Mouse (Mus musculus): ENCODE measurements at regions not wholly inside any gene's neighbourhood (a gene's known extent, or its start where the extent isn't known, plus 50 kb on each side); places are given as distances from the start of the nearest gene placed in this dataset.
A peak's percentile ranks its signal among the peaks of the same experiment; 100 is the strongest.

- no peak for ATAC-seq (ENCODE audit: insufficient read depth, low FRiP score, low TSS enrichment)
- no peaks in the 10 kb centered on the region for H3K4me1 ChIP-seq (ENCODE audit: control insufficient read depth, insufficient read depth, low read length)
- H3K27ac ChIP-seq (ENCODE audit: low read depth, low read length), result no peak overlapping the region
- H3K9me3 ChIP-seq (ENCODE audit: control insufficient read depth, low read length), result no peaks in the 10 kb centered on the region
- DNase-seq (ENCODE audit: low spot score), result no peak
- no peaks in the 10 kb centered on the region for H3K36me3 ChIP-seq (ENCODE audit: control insufficient read depth, insufficient read depth, low read length)
- no peak overlapping the region for H3K4me2 ChIP-seq (ENCODE audit: low read depth)
- H3K27me3 ChIP-seq (ENCODE audit: control insufficient read depth, insufficient read depth, low read length), result no peaks in the 10 kb centered on the region
- H3K4me3 ChIP-seq (ENCODE audit: low read depth, low read length), result no peak overlapping the region
- H3K9ac ChIP-seq (ENCODE audit: low read length), result no peak overlapping the region
These were observed 92.7 kb downstream of the Nucb2 start for GRCm38 (mm10) chr7:116596914-116597313.

DNA sequence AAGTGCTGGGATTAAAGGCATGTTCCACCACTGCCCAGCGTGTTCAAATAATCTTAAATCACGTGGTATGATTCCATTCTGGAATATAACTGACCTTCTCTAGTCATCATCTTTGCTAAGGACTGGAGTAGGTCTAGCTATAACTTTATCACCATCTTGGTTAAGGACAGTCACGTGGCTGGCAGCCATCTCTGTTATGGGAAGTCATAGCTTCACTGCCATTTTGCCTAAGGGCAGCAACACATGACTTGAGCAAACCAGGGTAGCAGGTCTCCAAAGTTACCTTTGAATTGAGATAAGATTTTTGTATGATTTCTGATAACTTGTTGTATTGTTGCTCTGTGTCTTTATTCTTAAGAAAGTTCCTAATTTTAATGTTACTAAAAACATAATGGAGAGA, 96.2 kb downstream of the Nucb2 start:
- H3K9me3 ChIP-seq (ENCODE audit: control insufficient read depth, low read length), result no peaks in the 10 kb centered on the region
- no peaks in the 10 kb centered on the region for H3K4me1 ChIP-seq (ENCODE audit: control insufficient read depth, insufficient read depth, low read length)
- no peaks in the 10 kb centered on the region for H3K36me3 ChIP-seq (ENCODE audit: control insufficient read depth, insufficient read depth, low read length)
- ATAC-seq (ENCODE audit: insufficient read depth, low FRiP score, low TSS enrichment), result no peak
- H3K4me3 ChIP-seq (ENCODE audit: low read depth, low read length), result no peak overlapping the region
- no peak for DNase-seq (ENCODE audit: low spot score)
- H3K9ac ChIP-seq (ENCODE audit: low read length), result no peak overlapping the region
- H3K4me2 ChIP-seq (ENCODE audit: low read depth), result no peak overlapping the region
- 84% methylated on average over 3 of the region's 3 CpGs for WGBS
- no peaks in the 10 kb centered on the region for H3K27me3 ChIP-seq (ENCODE audit: control insufficient read depth, insufficient read depth, low read length)
- no peak overlapping the region for H3K27ac ChIP-seq (ENCODE audit: low read depth, low read length)

GRCm38 (mm10) chr7:116603167-116603839, 99.1 kb downstream of the Nucb2 start:
- no peak for ATAC-seq (ENCODE audit: insufficient read depth, low FRiP score, low TSS enrichment)
- no peak for DNase-seq (ENCODE audit: low spot score)
- Histone ChIP-seq H3K9ac (ENCODE audit: low read length) (no peak overlapping the region), H3K27me3 (ENCODE audit: control insufficient read depth, insufficient read depth, low read length) (no peaks in the 10 kb centered on the region), H3K9me3 (ENCODE audit: control insufficient read depth, low read length) (no peaks in the 10 kb centered on the region), H3K4me3 (ENCODE audit: low read depth, low read length) (no peak overlapping the region), H3K4me2 (ENCODE audit: low read depth) (no peak overlapping the region), H3K4me1 (ENCODE audit: control insufficient read depth, insufficient read depth, low read length) (no peaks in the 10 kb centered on the region), H3K36me3 (ENCODE audit: control insufficient read depth, insufficient read depth, low read length) (no peaks in the 10 kb centered on the region), H3K27ac (ENCODE audit: low read depth, low read length) (no peak overlapping the region)
- WGBS, result 88% methylated on average over 6 of the region's 6 CpGs

DNA sequence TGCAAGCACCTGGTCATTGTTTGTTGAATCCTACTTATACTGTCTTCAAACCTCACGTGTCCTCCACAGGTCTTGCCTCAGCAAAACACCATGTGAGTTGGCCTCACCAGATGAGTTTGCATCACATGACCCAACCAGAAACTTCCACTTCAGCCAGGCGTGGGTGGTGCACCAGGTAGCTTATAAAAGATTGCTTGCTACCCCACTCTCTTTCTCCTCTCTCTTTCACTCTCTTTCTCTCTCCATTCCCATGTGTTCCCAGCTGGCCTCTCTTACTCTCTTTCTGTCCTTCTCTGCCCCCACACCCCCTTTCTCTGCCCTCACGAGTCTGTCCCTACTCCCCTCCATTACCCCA, 99.6 kb downstream of the Nucb2 start:
- Histone ChIP-seq H3K4me2 (ENCODE audit: low read depth) (no peak overlapping the region), H3K27ac (ENCODE audit: low read depth, low read length) (no peak overlapping the region), H3K4me3 (ENCODE audit: low read depth, low read length) (no peak overlapping the region), H3K27me3 (ENCODE audit: control insufficient read depth, insufficient read depth, low read length) (no peaks in the 10 kb centered on the region), H3K9ac (ENCODE audit: low read length) (no peak overlapping the region), H3K9me3 (ENCODE audit: control insufficient read depth, low read length) (no peaks in the 10 kb centered on the region), H3K36me3 (ENCODE audit: control insufficient read depth, insufficient read depth, low read length) (no peaks in the 10 kb centered on the region), H3K4me1 (ENCODE audit: control insufficient read depth, insufficient read depth, low read length) (no peaks in the 10 kb centered on the region)
- DNase-seq (ENCODE audit: low spot score) (no peak), ATAC-seq (ENCODE audit: insufficient read depth, low FRiP score, low TSS enrichment) (no peak)
- WGBS, result 79% methylated on average over 3 of the region's 3 CpGs

- Histone ChIP-seq H3K27ac (ENCODE audit: low read depth, low read length) (no peak overlapping the region), H3K4me1 (ENCODE audit: control insufficient read depth, insufficient read depth, low read length) (no peaks in the 10 kb centered on the region), H3K4me3 (ENCODE audit: low read depth, low read length) (no peak overlapping the region), H3K36me3 (ENCODE audit: control insufficient read depth, insufficient read depth, low read length) (no peaks in the 10 kb centered on the region), H3K9ac (ENCODE audit: low read length) (no peak overlapping the region), H3K27me3 (ENCODE audit: control insufficient read depth, insufficient read depth, low read length) (no peaks in the 10 kb centered on the region), H3K4me2 (ENCODE audit: low read depth) (no peak overlapping the region), H3K9me3 (ENCODE audit: control insufficient read depth, low read length) (no peaks in the 10 kb centered on the region)
- DNase-seq (ENCODE audit: low spot score), result no peak
- no peak for ATAC-seq (ENCODE audit: insufficient read depth, low FRiP score, low TSS enrichment)
- WGBS, result 94% methylated on average over 6 of the region's 6 CpGs
These were observed 102.1 kb downstream of the Nucb2 start for GRCm38 (mm10) chr7:116606255-116606654.

DNA sequence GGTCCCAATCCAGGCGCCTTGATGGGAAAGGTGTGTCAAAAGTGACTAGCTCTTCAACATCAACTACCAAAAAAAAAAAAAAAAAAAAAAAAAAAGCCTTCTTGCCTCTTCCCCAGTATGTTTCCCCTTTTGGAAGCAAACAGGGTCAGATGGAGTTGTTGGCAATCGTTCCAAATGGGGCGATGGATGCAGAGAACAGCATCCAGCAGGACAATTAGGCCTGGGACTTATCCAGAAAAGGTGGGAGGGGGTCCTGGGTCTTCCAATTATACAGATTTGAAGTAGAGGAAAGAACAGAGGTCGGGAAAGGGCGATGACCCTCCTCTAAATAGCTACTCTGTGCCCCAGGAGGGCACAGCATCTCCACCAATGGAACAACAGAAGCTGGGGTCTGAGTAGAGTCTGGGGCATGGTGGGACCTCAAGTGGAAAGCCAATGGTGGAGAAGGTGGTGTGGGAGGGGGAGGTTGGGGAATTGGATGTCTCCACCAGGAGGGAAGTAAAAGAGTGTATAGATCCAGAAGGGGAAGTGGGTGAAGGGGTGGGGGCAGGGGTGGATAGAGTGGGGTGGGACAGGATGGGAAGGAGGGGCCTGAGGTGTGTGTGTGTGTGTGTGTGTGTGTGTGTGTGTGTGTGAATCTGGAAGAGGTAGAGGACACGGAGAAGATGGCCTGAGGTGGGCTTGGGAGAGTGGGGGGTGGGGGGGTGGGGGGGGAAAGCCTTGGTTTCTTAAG, 102.7 kb downstream of the Nucb2 start:
- DNase-seq (ENCODE audit: low spot score) (no peak), ATAC-seq (ENCODE audit: insufficient read depth, low FRiP score, low TSS enrichment) (peak; percentile 15; the same call in 1 of the 2 replicates)

DNA sequence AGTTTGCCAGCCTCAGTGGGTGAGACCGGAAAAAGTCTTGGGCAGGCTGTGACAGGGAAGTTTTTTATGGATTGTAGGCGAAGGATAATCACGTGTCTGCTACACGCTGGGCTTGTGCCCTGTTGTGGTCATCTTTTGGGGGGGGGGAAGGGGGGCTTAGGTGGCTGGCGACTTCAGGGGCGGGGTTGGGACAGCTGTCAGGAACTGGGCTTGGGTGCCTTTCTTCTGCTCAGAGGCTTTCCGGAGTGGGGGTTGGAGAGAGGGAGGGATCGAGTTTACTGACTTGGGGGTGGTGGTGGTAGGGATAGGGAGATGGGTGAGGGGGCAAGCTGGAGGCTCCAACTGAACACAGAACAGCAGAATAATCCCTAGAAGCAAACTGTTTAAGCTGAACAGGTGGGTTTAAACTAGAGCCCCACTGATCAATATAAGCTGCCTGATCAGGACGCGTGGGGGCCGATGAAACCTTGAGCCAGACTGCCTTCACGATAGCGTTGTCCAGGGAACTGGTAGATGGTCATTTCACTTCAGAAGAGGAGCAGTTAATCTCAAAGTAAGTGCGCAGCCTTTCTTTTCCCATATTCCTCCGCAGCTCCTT, 103.6 kb downstream of the Nucb2 start:
- Histone ChIP-seq H3K4me2 (ENCODE audit: low read depth) (peak overlapping the region; percentile 48), H3K27ac (ENCODE audit: low read depth, low read length) (no peak overlapping the region), H3K9me3 (ENCODE audit: control insufficient read depth, low read length) (no peaks in the 10 kb centered on the region), H3K36me3 (ENCODE audit: control insufficient read depth, insufficient read depth, low read length) (no peaks in the 10 kb centered on the region), H3K4me3 (ENCODE audit: low read depth, low read length) (peak overlapping the region; percentile 4; the same call in 1 of the 2 replicates), H3K4me1 (ENCODE audit: control insufficient read depth, insufficient read depth, low read length) (no peaks in the 10 kb centered on the region), H3K9ac (ENCODE audit: low read length) (no peak overlapping the region), H3K27me3 (ENCODE audit: control insufficient read depth, insufficient read depth, low read length) (no peaks in the 10 kb centered on the region)
- peak; percentile 49; the same call in 1 of the 2 replicates for ATAC-seq (ENCODE audit: insufficient read depth, low FRiP score, low TSS enrichment)
- DNase-seq (ENCODE audit: low spot score), result no peak
- 12% methylated on average over 15 of the region's 15 CpGs for WGBS

More for the DNA sequence above, 102.7 kb downstream of the Nucb2 start:
- Histone ChIP-seq H3K9me3 (ENCODE audit: control insufficient read depth, low read length) (no peaks in the 10 kb centered on the region), H3K9ac (ENCODE audit: low read length) (no peak overlapping the region), H3K4me3 (ENCODE audit: low read depth, low read length) (no peak overlapping the region), H3K4me1 (ENCODE audit: control insufficient read depth, insufficient read depth, low read length) (no peaks in the 10 kb centered on the region), H3K4me2 (ENCODE audit: low read depth) (no peak overlapping the region), H3K27ac (ENCODE audit: low read depth, low read length) (no peak overlapping the region), H3K27me3 (ENCODE audit: control insufficient read depth, insufficient read depth, low read length) (no peaks in the 10 kb centered on the region), H3K36me3 (ENCODE audit: control insufficient read depth, insufficient read depth, low read length) (no peaks in the 10 kb centered on the region)
- WGBS, result 65% methylated on average over 6 of the region's 6 CpGs

GRCm38 (mm10) chr7:116608350-116609085, 104.3 kb downstream of the Nucb2 start:
- WGBS, result 26% methylated on average over 15 of the region's 15 CpGs
- H3K4me1 ChIP-seq (ENCODE audit: control insufficient read depth, insufficient read depth, low read length), result no peaks in the 10 kb centered on the region
- peak; percentile 74 for DNase-seq (ENCODE audit: low spot score)
- H3K27me3 ChIP-seq (ENCODE audit: control insufficient read depth, insufficient read depth, low read length), result no peaks in the 10 kb centered on the region
- H3K9ac ChIP-seq (ENCODE audit: low read length), result no peak overlapping the region
- peak; percentile 58 for ATAC-seq (ENCODE audit: insufficient read depth, low FRiP score, low TSS enrichment)
- no peaks in the 10 kb centered on the region for H3K9me3 ChIP-seq (ENCODE audit: control insufficient read depth, low read length)
- no peaks in the 10 kb centered on the region for H3K36me3 ChIP-seq (ENCODE audit: control insufficient read depth, insufficient read depth, low read length)
- peak overlapping the region; percentile 48 for H3K4me2 ChIP-seq (ENCODE audit: low read depth)
- peak overlapping the region; percentile 4; the same call in 1 of the 2 replicates for H3K4me3 ChIP-seq (ENCODE audit: low read depth, low read length)
- H3K27ac ChIP-seq (ENCODE audit: low read depth, low read length), result no peak overlapping the region

Measured in neural tube, embryonic 11.5 days (tissue).